In the genomic region with DNA sequence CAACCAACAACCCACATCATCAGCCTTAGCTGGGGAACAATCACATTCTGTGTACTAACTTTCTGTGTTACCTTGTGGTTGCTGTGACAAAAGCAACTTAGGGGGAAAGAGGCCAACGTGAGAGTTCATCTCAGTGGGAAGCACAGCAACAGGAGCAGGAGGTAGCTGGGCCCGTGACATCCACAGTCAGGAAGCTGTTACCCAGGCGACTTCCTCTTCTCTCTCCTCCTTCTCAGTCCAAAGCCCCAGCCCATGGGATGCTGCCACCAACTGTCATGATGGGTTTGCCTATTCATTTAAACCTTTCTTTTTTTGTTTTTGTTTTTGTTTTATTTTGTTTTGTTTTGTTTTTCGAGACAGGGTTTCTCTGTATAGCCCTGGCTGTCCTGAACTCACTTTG, we compare ENCODE assay signal across 25 mouse cellular contexts. TPM values are rescaled to one million over a fixed set of nuclear protein-coding genes. Genes with fewer than 3 reads are reported as not detected.
DNase-seq lines count a peak whose midpoint lies in the region; ATAC-seq lines count a peak whose summit lies in the region.
"Had no signal": no experiment of that assay in that cellular context is flagged by ENCODE, and none has a peak within 500 bp of the region (broad histone marks: within the 10 kb centered on the region; RNA-seq: fewer than 3 reads in every experiment).

No protein-coding gene starts in this region.

- no peaks in the 10 kb centered on the region for H3K36me3 ChIP-seq in forebrain, embryonic 14.5 days (ENCODE audit: control insufficient read depth, insufficient read depth, low read length)
- H3K36me3 ChIP-seq in forebrain, embryonic 13.5 days (ENCODE audit: poor library complexity, severe bottlenecking) = no peaks in the 10 kb centered on the region
- H3K36me3 ChIP-seq: forebrain, embryonic 12.5 days; heart, embryonic 12.5 days; heart, embryonic 15.5 days had no signal

- DNase-seq in forebrain, embryonic 14.5 days (ENCODE audit: low spot score) = no peak
- DNase-seq in 416B (ENCODE audit: low read depth) = peak; percentile 50
- no peak for DNase-seq in spleen, adult 18-20 months
- DNase-seq in right cerebral cortex, postnatal 4 days = no peak
- DNase-seq in T-cell, adult 2 months (ENCODE audit: low spot score) = no peak
- DNase-seq: adrenal gland, postnatal 10 days; adrenal gland, postnatal 36 days; cerebellum, adult 2 months; cerebellum, postnatal 10 days; cerebellum, postnatal 36 days; gastrocnemius, postnatal 10 days; gastrocnemius, postnatal 36 days; heart, adult 11 months; heart, postnatal 10 days; heart, postnatal 36 days had no signal

- ATAC-seq in forebrain, embryonic 14.5 days = peak; percentile 2; the same call in 1 of the 2 replicates
- no peak for ATAC-seq in forebrain, embryonic 13.5 days
- peak; percentile 86 for ATAC-seq in common myeloid progenitor, adult 5-6 weeks (replicated peaks; ENCODE audit: low read depth, poor library complexity, severe bottlenecking)
- peak; percentile 68 for ATAC-seq in megakaryocyte, adult 5-6 weeks (ENCODE audit: poor library complexity, severe bottlenecking)
- ATAC-seq: hindbrain, postnatal 0 days; inflammation-experienced regulatory T-cells, adult 6 months; intestine, embryonic 16.5 days had no signal

- whole genome bisulfite sequencing in forebrain, embryonic 14.5 days = 35% methylated on average over 4 of the region's 4 CpGs
- 42% methylated on average over 4 of the region's 4 CpGs for WGBS in forebrain, embryonic 13.5 days

- no peaks in the 10 kb centered on the region for H3K4me1 ChIP-seq in forebrain, embryonic 14.5 days (ENCODE audit: control insufficient read depth, insufficient read depth, low read length)
- peaks cover 23% of the 10 kb centered on the region for H3K4me1 ChIP-seq in forebrain, embryonic 13.5 days
- H3K4me1 ChIP-seq: heart, embryonic 12.5 days had no signal

- no peak overlapping the region for H3K4me3 ChIP-seq in forebrain, embryonic 14.5 days (ENCODE audit: low read depth, low read length)
- H3K4me3 ChIP-seq in forebrain, embryonic 13.5 days = no peak overlapping the region
- H3K4me3 ChIP-seq: forebrain, embryonic 12.5 days; heart, embryonic 12.5 days; heart, embryonic 15.5 days had no signal

- H3K27ac ChIP-seq in forebrain, embryonic 14.5 days (ENCODE audit: low read depth, low read length) = no peak overlapping the region
- no peak overlapping the region; the same call in 1 of the 2 replicates for H3K27ac ChIP-seq in forebrain, embryonic 13.5 days
- H3K27ac ChIP-seq: forebrain, embryonic 12.5 days; heart, embryonic 15.5 days; hindbrain, embryonic 14.5 days; hindbrain, postnatal 0 days had no signal

- no peaks in the 10 kb centered on the region for H3K27me3 ChIP-seq in forebrain, embryonic 14.5 days (replicated peaks; ENCODE audit: control insufficient read depth, insufficient read depth, low read length)
- no peaks in the 10 kb centered on the region for H3K27me3 ChIP-seq in forebrain, embryonic 13.5 days
- H3K27me3 ChIP-seq: forebrain, embryonic 12.5 days; heart, embryonic 12.5 days; heart, embryonic 15.5 days had no signal

- H3K9me3 ChIP-seq in forebrain, embryonic 14.5 days (replicated peaks; ENCODE audit: control insufficient read depth, low read length) = no peaks in the 10 kb centered on the region
- H3K9me3 ChIP-seq in forebrain, embryonic 13.5 days (replicated peaks) = no peaks in the 10 kb centered on the region
- H3K9me3 ChIP-seq: forebrain, embryonic 12.5 days; heart, embryonic 12.5 days; heart, embryonic 15.5 days had no signal

- no peak overlapping the region for H3K4me2 ChIP-seq in forebrain, embryonic 14.5 days (ENCODE audit: low read length)
- no peak overlapping the region for H3K4me2 ChIP-seq in forebrain, embryonic 13.5 days
- H3K4me2 ChIP-seq: forebrain, embryonic 12.5 days; heart, embryonic 12.5 days; heart, embryonic 15.5 days; hindbrain, embryonic 14.5 days had no signal

- H3K9ac ChIP-seq in forebrain, embryonic 14.5 days (ENCODE audit: low read length) = no peak overlapping the region
- H3K9ac ChIP-seq in forebrain, embryonic 13.5 days = no peak overlapping the region
- H3K9ac ChIP-seq: forebrain, embryonic 12.5 days; heart, embryonic 12.5 days; heart, embryonic 15.5 days; hindbrain, embryonic 14.5 days had no signal

RNA-seq across cellular contexts. Expression of gene Xpr1, which starts 25.7 kb away (rescaled TPM):
- polyA plus RNA-seq in forebrain, embryonic 14.5 days (2014; fragmentation: Nextera tagmentation; extraction: Ambion mirVana) = 37.9 and 56.9 TPM in 2 replicates
- 42.8 and 49.8 TPM in 2 replicates for polyA plus RNA-seq in forebrain, embryonic 13.5 days (2015; fragmentation: Nextera tagmentation; extraction: Ambion mirVana)
- 29.2 and 34.1 TPM in 2 replicates for total RNA-seq in common myeloid progenitor, adult 5-6 weeks (2017)
- total RNA-seq in megakaryocyte, adult 5-6 weeks (2015) = 67.5 and 69.2 TPM in 2 replicates
- 31.5 and 38.9 TPM in 2 replicates for total RNA-seq in megakaryocyte, adult 5-6 weeks (2017)
